Comparison of ENCODE assay signal across 8 mouse cellular contexts in the genomic region with DNA sequence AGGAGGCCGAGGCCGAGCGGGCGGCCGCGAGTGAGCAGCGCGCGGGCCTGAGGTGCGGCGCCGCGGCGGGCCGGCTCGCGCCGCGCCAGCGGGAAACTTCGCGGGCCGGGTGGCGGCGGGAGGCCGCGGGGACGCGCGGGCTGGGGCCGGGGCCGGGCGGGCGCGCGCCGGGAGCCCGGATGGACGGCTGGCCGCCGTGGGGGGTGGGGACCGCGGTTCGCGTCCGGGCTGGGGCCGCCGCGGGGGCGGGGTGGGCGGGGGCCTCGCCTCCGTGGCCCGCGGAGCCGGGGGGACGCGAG. TPM values are rescaled to one million over a fixed set of nuclear protein-coding genes. Genes with fewer than 3 reads are reported as not detected.
DNase-seq lines count a peak whose midpoint lies in the region; ATAC-seq and TF ChIP-seq lines count a peak whose summit lies in the region.

No protein-coding gene starts in this region.

- H3K27ac ChIP-seq in heart, embryonic 14.5 days (replicated peaks in 1 of 2; ENCODE audit: control insufficient read depth in 1 of 2, insufficient read depth in 1 of 2, low read depth in 2 of 2, low read length in 2 of 2): peak overlapping the region; percentile 94 to 95
- peak overlapping the region; percentile 97 for H3K27ac ChIP-seq in hindbrain, embryonic 10.5 days

- H3K4me3 ChIP-seq in heart, embryonic 14.5 days (ENCODE audit: control insufficient read depth in 1 of 2, insufficient read depth in 1 of 2, low read depth in 1 of 2, low read length in 2 of 2): peak overlapping the region; percentile 93 to 98
- peak overlapping the region; percentile 82 for H3K4me3 ChIP-seq in G1E (ENCODE audit: low read depth, low read length)
- peak overlapping the region; percentile 76 for H3K4me3 ChIP-seq in hindbrain, embryonic 10.5 days
- peak overlapping the region; percentile 95 for H3K4me3 ChIP-seq in megakaryocyte, embryonic 14.5 days (replicated peaks)

- no peak for DNase-seq in heart, postnatal 4 days
- DNase-seq in G1E (ENCODE audit: low spot score): peak; percentile 88
- DNase-seq in hindbrain, embryonic 10.5 days (ENCODE audit: low spot score): no peak
- no peak for DNase-seq in spleen, postnatal 10 days (ENCODE audit: low spot score in 2 of 2)
- DNase-seq in urinary bladder, postnatal 36 days (ENCODE audit: low spot score in 2 of 2): no peak
- DNase-seq in ovary, adult 18-20 months (ENCODE audit: low spot score): no peak

- H3K9me3 ChIP-seq in heart, embryonic 14.5 days (ENCODE audit: control insufficient read depth, low read length): no peaks in the 10 kb centered on the region
- no peaks in the 10 kb centered on the region for H3K9me3 ChIP-seq in G1E (replicated peaks)
- no peaks in the 10 kb centered on the region for H3K9me3 ChIP-seq in hindbrain, embryonic 10.5 days
- H3K9me3 ChIP-seq in megakaryocyte, embryonic 14.5 days: no peaks in the 10 kb centered on the region

- peak overlapping the region; percentile 95 for H3K9ac ChIP-seq in heart, embryonic 14.5 days (ENCODE audit: low read length)

- 2% methylated on average over 22 of the region's 58 CpGs for WGBS in heart, embryonic 14.5 days
- WGBS in hindbrain, embryonic 10.5 days: under 1% methylated on average over 52 of the region's 58 CpGs

- no peak for TF ChIP-seq CTCF in G1E (IDR thresholded peaks at IDR 0.05; ENCODE audit: low read depth, low read length)

- H3K4me1 ChIP-seq in heart, embryonic 14.5 days (ENCODE audit: control insufficient read depth in 2 of 2, insufficient read depth in 2 of 2, low read length in 2 of 2): peaks cover 8 to 39% of the 10 kb centered on the region in 2 experiments
- H3K4me1 ChIP-seq in G1E (ENCODE audit: insufficient read depth, low read depth, low read length): peaks cover 38% of the 10 kb centered on the region
- peaks cover 56% of the 10 kb centered on the region for H3K4me1 ChIP-seq in hindbrain, embryonic 10.5 days (replicated peaks)
- peaks cover 39% of the 10 kb centered on the region for H3K4me1 ChIP-seq in megakaryocyte, embryonic 14.5 days

- no peaks in the 10 kb centered on the region for H3K36me3 ChIP-seq in heart, embryonic 14.5 days (ENCODE audit: control insufficient read depth, insufficient read depth, low read length)
- H3K36me3 ChIP-seq in G1E (replicated peaks): peaks cover 23% of the 10 kb centered on the region
- peaks cover 13% of the 10 kb centered on the region for H3K36me3 ChIP-seq in hindbrain, embryonic 10.5 days
- H3K36me3 ChIP-seq in megakaryocyte, embryonic 14.5 days (replicated peaks; ENCODE audit: low read length): peaks cover 15% of the 10 kb centered on the region

- no peaks in the 10 kb centered on the region for H3K27me3 ChIP-seq in heart, embryonic 14.5 days (ENCODE audit: control insufficient read depth, insufficient read depth, low read length)
- peaks cover 7% of the 10 kb centered on the region for H3K27me3 ChIP-seq in G1E (ENCODE audit: insufficient read depth, low read length)
- H3K27me3 ChIP-seq in hindbrain, embryonic 10.5 days (ENCODE audit: insufficient read depth, poor library complexity, severe bottlenecking): no peaks in the 10 kb centered on the region
- no peaks in the 10 kb centered on the region for H3K27me3 ChIP-seq in megakaryocyte, embryonic 14.5 days (replicated peaks)

- ATAC-seq in heart, embryonic 14.5 days (ENCODE audit: insufficient number of reproducible peaks, insufficient read depth, low FRiP score, low read depth): peak; percentile 64; the same call in 1 of the 2 replicates
- no peak for ATAC-seq in G1E (ENCODE audit: extremely low read depth, insufficient number of reproducible peaks, low FRiP score, poor library complexity, severe bottlenecking)

- H3K4me2 ChIP-seq in heart, embryonic 14.5 days (ENCODE audit: low read length): peak overlapping the region; percentile 80

RNA-seq across cellular contexts. Expression of a gene that starts 4.5 kb away (rescaled TPM):
- polyA plus RNA-seq in heart, embryonic 14.5 days (2014; fragmentation: Nextera tagmentation; extraction: Ambion mirVana): 436 and 437 TPM in 2 replicates
- 100 to 1,000 TPM; 632 to 676 TPM for total RNA-seq in heart, postnatal 4 days (2021)
- total RNA-seq in G1E (2014; fragmentation: Nextera tagmentation) (214 and 233 TPM in 2 replicates), G1E (2017) (591 and 628 TPM in 2 replicates)
- polyA plus RNA-seq in G1E (2012): 60.1 and 76.8 TPM in 2 replicates
- 496 and 622 TPM in 2 replicates for polyA plus RNA-seq in hindbrain, embryonic 10.5 days (2016; fragmentation: Nextera tagmentation; extraction: Ambion mirVana)
- 13.0 and 20.2 TPM in 2 replicates for polyA plus RNA-seq in megakaryocyte, embryonic 14.5 days (2012; ENCODE audit: insufficient read depth, low replicate concordance)
